Mouse (Mus musculus) inflammation-experienced regulatory T-cells, adult 6 months (primary cell): ENCODE data around the gene Klhdc2. TPM values are rescaled to one million over a fixed set of nuclear protein-coding genes. Genes with fewer than 3 reads are reported as not detected.
A peak's percentile ranks its signal among the peaks of the same experiment; 100 is the strongest.

Source experiments
- ATAC-seq: one replicate; pipeline ENCODE4 v1.8.0; 2017
- polyA plus RNA-seq, 3 experiments: library from polyadenylated mRNA; unstranded; fragments of 100-300 nt; shearing (Covaris generic); gene quantifications; one replicate each; pipeline ENCODE4 v1.2.1; 2017

Gene Klhdc2
- polyA plus RNA-seq: 10 to 100 TPM; 12.0 to 16.0 (median 14.3) TPM

DNA sequence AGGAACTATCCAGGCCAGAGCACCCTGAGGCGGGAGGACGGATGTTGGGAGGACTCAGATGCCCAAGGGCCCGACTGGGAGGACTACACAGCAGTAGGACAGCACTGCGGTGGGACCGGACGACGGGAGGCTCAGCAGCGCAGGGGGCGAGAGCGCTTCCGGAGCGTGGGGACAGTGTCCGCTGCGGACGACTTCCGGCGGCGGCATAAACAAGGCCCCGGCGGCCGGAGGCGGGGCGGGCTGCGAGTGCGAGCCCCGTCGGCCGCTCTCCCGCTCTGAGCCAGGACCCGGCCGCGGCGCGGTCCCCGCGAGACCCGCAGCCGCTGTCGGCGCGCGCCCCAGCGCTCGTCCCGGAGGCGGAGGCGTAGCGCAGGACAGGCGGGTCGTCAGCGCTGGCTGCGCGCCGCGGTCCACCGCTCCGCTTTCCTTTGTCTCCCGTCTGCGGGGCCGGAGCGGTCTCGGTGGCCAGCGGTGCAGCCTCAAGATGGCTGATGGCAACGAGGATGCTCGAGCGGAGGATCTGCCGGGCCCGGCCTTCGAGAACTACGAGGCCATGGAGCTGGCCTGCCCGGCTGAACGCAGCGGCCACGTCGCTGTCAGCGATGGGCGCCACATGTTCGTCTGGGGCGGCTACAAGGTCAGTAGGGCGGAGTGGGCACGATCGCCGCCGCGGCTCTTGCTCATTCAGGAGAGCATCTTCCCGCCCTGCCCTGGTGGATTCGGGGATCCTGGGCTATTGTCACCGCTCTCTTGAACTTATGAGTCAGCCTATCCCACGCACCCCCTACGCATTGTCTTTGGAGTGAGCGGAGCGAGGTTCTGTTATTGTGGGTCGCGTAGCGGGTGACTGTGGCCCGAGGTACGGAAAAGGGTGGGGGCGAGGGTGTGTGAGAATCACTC is at the start of gene Klhdc2:
TSS of gene Klhdc2 (plus strand) at position 171 of the 900 bp plus-strand sequence.
- ATAC-seq: peak; percentile 72

DNA sequence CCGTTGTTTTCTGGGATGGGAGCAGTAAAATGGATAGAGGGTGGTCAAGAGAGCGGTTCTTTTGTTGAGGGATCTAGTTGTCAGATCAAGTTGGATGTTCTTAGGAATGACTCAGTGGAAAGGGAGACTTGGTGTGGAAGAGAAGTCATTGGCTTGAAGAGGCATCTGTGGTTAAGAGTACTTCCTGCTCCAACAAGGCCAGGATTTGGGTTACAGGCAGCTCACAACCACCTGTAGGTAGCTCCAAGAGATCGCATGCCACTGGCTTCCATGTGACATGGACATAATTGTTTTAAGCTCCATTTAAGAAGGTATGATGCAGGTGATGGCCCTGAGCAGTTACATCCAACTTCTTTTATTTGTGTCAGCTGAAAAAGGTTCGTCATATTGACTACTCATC is 46.7 kb upstream of the Klhdc2 start:
- ATAC-seq: no peak

DNA sequence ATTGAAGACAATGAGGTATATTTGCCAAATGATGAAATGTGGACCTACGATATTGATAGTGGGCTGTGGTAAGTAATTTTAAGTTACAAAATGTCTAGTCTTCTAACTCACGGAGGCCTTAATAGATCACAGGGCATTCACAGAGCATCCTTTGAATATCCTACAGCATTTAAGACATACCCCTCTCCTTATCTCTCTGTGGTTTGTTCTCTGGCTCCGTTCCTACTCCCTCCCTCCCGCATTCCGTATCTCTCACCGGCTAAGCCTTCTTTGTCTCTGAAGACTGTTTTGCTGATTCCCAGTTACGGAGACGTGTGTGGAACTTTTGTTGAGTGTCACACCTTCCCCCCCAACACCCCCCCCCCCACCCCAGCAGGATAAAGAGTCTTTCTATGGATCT is 45.7 kb upstream of the Klhdc2 start:
- ATAC-seq: no peak

DNA sequence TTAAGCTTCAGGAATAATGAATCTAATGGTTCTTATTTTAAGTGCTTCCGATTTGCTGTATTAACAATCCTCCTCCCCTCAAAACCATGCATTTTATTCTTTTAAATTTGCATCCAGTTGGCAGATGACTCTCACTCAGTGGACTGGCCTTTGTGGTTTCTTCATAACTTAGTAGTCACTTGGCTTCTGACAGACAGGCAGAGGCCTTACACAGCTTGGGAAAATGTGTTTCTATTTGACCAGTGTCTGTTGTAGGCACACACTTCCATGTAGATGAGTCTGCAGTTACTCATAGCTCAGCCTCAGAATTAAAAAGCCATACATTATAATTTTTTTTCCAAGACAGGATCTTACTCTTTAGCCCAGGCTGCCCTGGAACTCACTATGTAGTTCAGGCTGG is 42.7 kb upstream of the Klhdc2 start:
- no peak for ATAC-seq

DNA sequence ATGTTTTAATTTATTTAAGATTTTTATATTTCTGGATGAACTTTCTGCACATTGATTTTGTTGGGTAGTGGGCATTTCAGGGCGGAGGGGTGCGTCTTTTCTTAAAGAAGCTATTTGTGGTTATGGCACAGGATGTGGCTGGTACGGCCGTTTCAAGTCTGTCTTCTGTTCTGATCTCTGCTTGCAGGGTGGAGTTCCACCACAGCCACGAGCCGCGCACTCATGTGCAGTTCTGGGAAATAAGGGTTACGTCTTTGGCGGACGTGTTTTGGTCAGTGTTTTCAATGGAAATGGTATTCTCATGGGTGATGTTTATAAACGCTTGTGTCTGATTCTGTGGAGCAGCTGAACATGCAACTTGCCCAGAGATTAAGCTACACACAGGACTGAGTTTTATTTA is 38.6 kb upstream of the Klhdc2 start:
- ATAC-seq: peak; percentile 99

DNA sequence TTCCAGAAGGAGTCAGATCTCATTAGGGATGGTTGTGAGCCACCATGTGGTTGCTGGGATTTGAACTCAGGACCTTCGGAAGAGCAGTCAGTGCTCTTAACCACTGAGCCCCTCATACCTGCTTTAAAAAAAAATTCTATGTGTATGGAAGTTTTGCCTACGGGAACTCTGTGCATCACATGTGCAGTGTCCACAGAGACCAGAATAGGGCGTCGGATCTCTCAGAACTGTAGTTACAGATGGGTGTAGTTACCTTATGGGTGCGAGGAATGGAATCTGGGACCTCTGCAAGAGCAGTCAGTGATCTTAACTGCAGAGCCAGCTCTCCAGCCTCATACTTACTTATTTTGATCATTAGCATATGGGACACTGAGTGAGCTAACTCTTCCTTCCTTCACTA is 34.2 kb upstream of the Klhdc2 start:
- no peak for ATAC-seq

DNA sequence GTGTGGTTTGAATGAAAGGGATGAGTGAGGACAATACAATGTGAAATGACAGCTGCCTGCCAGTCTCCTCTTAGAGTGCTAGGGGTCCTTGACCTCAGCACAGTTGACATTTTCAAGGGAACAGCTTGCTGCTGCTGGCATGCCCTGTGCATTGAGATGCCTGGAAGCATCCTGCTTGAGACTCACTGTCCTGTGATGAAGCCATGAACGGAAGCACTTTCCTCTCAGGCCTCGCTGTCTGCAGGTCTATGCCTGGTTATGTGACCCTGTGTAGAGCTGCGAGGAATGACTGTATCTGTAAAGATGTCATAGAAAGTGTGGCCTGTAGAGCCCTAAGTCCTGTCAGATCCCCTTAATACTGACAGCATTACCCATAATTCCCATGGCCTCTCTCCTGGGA is 31.4 kb upstream of the Klhdc2 start:
- no peak for ATAC-seq

DNA sequence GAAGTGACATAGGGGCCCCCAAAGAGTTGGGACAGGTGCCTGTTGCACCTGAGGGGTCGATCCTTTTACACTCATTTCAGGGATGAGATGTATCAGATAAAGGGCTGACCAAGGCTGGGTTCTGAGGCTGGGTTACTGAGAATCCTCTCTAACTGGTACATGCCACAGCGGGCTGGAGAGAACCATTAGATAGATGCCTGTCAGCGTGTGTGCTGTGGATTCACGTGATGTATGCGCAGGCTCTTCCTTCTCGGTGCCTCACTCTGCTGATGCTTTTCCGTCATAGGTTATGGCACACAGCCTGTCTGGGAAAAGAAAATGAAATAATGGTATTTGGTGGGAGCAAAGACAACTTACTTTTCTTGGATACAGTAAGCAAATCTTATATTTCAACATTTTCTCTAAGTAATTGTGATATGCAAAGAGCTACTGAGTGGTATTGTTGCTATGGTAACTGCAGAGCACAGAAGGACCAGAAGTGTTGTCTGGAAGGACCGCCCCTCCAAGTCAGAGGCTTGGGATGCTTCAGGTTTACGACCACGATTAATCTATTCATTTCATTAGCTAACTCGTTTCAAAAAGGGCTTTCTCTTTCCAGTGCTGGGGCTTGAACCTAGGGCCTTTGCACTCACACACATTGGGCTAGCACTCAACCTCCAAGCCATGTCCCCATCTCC is 28.4 kb upstream of the Klhdc2 start:
- ATAC-seq: no peak

DNA sequence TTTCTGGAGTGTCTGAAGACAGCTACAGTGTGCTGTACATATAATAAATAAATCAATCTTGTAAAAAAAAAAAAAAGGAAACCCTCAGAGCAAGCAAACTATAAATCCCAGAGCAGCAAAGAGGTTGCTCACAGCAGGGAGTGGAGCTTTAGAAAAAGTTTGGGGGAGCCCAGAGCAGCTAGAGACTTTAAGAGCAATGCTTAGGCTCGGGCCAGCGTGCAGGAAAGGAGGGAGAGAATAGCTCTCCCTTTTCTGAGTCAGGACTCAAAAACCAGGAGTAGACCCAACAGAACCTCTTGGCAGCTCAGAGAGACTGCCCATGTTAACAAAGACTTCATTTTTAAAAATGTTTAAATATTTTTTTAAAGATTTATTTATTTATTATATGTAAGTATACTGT is 27.5 kb upstream of the Klhdc2 start:
- no peak for ATAC-seq

DNA sequence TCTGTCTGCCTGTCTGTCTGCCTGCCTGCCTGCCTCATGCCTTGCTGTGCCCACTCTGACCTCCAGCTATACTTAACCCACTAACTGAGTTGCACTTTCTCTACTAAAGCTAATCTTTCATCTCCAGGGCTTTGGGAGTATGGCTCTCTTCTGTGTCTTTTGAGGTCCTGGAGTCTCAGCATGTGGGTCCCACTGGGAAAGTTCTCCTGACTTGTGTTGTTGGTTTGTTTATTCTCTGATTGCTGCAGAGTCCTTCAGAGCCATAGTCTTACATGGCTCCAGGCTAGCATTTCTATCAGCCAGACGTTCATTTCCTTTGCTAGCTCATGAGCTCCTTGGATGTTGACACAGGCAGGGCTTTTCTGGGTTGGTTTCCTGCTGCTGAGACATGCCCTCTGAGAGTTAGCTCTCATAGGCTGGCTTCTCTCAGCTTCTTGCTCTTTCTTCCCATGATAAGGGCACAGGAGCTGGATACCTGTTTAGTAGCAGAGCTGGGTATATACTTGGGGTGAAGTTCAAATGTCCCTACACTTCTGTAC is 16.5 kb upstream of the Klhdc2 start:
- no peak for ATAC-seq

DNA sequence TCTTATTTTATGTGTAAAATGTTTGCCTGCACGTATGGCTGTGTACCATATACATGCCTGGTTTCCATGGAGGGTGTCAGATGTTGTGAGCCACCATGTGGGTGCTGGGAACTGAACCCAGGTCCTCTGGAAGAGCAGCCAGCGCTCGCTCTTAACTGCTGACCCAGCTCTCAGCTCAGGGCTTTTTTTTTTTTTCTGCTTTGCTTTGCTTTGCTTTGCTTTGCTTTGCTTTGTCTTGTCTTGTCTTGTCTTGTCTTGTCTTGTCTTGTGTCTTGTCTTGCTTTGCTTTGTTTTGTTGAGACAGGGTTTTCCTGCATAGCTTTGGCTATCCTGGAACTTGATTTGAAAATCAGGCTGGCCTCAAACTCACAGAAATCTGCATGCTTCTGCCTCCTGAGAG is 15.6 kb upstream of the Klhdc2 start:
- ATAC-seq: no peak

DNA sequence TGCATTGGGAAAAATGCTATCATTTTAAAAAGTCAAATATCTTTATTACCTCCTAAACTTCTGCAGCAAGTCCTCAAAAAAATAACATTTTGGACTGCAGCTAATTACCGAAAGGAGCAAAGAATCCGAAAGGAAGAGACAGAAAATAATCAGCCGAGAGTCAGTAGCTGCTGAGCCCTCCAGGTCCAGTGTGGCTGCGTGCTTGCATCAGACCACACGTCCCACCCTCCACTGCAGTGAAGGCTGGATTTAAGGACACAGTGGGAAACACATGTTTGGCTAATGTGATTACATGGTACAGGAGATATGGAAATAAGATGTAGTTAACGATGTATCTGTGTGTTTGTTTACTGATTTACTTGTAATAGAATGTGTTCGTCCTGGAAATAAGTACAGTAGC is 13.3 kb upstream of the Klhdc2 start:
- ATAC-seq: no peak

DNA sequence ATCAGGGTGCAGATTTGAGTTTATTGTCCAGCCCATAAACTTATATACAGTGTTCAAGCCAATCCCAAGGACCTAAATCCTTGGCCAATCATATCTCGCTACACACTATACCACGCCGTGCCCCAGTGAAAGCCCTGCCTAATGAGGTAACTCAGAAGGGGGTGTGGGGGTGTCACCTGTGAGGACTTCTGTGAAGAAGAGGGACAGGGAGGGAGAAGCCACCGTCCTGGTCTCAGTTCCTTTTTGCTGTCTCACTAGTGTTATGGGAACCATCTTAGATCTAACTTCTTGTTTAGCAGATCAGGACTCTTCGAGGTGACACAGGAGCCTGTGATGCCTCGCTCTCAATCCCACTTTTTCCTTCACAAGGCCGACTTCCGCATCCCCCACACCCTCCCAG is 8.9 kb upstream of the Klhdc2 start:
- ATAC-seq: no peak

DNA sequence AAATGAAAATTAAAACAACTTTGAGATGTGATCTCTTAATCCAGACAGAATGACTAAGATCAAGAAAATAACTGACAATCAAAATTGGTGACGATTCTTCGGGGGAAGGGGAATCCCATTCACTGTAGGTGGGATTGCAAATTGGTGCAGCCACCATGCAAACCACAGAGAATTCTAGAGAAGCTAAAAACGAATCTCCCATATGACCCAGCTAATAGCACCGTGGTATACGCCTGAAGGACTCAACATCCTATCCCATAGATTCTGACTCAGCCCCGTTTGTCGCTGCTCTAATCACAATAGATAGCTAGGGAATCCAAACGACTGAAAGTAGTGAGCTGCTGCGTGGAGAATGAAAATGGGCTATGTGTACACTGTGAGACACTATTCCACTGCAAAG is 7.8 kb upstream of the Klhdc2 start:
- peak; percentile 44 for ATAC-seq

DNA sequence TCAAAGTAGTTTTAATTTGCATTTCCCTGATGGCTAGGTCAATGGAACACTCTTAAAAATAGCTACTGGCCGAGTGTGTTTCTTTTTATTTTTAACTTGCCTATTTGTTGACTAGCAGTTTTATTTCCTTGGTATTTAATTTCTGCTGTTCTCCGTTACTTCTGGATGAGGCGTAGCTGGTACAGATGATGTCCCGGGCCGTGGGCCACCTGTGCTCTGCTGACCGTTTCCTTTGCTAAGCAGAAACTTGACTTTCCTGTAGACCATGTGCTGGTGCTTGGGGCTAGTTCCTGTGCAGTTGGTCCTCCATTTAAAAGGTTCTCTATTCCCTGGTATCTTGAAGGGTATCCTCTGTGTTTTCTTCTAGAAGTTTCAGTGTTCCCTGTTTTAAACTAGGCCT is 4.1 kb upstream of the Klhdc2 start:
- no peak for ATAC-seq

DNA sequence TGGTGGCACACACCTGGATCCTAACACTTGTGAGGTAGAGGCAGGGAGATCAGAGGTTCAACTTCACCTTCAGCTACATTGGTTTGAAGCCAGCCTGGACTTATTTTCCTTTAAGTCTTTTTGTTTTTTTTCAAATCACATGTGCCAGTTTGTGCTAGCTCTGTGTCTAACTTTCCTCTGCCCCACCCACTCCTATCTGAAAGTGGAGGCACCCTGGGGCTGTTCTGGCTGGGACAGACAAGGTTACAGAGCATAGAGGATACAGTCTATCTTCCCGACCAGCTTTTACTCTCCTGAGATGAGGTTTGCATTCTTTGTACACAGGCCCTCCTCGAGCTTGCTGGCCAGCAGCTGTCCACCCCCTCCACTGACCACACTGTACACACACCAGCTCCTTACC is 2.7 kb upstream of the Klhdc2 start:
- no peak for ATAC-seq

DNA sequence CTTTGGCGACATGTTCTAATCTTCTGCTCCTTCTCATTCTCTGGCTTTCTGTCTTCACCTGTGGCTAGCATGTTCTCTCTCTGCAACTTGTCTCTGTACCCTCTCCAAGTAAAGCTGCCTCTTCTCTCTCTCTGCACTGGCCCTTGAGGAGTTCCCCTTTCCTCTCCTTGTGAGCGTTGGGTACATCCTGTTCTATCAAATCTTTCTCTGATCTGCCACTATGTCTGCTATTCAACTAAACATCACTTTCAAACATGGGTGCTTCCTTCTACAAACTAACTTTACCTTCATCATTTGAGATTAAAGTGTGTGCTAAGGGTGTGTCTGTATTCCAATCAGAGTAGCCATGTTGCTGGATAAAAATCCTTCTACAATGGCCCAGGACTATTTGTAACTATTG is 1.5 kb upstream of the Klhdc2 start:
- peak; percentile 54 for ATAC-seq

DNA sequence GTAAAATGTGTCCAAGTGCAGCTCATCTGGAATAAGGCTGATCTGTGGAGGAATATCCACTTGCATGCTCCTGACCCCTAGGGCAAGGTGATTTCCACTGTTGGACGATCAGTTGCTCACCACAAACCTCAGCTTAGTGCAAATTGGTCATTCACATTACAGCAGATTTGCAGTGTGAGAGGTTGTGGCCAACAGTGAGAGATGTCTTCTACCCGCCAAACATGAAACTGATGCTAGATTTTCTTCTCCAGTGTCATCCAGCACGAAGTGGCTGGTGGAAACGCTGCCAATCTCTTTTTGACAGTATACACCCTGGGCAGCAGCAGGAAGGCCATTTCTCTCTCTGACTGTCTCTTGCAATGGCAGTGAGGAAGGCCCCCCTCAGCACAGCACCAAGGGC is 830 bp upstream of the Klhdc2 start:
- no peak for ATAC-seq

DNA sequence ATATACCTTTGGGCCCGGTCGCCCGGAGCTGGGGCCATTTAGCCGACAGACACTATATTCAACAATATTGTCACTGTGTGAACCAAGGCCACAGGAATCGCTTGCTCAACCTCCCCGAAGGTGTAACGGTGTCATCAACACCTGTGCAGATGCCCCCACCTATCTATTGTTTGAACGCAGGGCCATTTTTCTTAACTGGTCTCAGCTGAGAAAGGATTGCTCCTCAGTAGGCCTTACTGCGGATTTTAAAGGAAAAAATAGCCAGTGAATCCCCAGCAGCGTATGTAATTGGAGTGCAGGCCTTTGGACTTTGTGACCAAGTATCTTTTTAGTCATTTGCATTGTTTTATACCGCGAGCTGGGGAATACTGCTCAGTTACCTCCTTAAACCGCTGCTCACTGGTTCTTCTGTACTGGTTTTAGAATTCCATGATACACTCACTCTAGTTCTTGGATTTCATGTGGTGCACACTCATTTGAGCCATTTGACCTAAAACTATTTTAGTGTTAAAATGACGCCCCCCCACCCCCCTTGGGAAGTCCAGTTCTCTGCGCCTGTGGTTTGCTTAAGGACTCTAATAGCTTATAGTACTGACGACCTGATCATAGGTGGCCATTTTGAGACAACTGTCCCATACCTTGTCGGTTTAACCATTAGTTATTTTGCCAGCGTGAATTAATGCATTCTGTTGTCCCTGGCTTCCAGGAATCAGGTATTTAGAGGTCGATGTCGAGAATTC is 1.1 kb downstream of the Klhdc2 start:
- no peak for ATAC-seq

DNA sequence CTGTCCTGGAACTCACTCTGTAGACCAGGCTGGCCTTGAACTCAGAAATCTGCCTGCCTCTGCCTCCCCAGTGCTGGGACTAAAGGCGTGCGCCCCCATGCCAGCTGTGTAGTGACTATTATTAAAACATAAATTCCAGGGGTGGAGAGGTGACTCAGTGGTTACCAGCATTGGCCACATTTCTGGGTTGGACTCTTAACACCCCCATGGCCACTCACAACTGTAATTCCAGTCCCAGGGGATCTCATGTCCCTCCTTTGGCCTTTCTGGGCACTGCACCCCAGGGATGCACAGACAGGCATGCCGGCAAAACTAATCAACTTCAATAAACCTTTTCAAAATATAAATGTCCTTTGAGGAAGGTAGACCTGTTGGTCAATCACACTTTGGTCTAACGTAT is 1.8 kb downstream of the Klhdc2 start:
- ATAC-seq: no peak

DNA sequence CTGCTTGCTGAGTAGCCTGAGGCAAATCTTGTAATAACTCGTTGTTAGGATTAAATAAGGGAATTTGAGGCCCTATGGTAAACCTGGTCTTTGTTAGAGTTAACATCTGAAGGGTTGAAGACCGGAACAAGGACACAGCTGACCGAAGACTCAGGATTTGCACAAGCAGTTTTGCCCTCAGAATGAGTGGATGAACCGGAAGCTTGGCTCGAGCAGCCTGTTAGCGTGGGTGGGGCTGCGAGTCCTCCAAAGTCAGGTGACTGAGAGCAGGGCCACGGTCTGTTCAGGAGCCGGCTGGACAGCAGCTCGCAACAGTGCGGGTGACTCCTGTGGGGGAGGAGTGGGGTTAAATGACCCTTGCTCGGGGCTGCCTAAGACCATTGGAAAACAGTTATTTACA is 2.8 kb downstream of the Klhdc2 start:
- no peak for ATAC-seq

DNA sequence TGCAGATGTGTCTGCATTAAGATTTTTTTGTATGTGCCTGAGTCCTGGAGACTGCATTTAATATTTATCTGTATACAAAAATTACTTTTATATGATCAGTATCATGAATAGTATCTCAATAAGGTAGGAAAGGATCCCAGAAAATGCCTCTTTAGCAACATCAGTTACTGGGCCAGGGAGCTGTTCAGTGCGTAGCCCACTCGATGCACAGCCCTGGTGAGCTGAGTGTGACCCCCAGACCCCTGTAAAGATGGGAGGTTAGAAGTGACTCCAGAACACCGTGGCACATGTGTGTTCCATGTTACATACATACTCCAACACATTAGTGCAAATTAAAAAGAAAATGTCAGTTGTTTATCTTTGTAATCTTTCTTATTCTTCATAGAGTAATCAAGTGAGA is 3.4 kb downstream of the Klhdc2 start:
- ATAC-seq: no peak

DNA sequence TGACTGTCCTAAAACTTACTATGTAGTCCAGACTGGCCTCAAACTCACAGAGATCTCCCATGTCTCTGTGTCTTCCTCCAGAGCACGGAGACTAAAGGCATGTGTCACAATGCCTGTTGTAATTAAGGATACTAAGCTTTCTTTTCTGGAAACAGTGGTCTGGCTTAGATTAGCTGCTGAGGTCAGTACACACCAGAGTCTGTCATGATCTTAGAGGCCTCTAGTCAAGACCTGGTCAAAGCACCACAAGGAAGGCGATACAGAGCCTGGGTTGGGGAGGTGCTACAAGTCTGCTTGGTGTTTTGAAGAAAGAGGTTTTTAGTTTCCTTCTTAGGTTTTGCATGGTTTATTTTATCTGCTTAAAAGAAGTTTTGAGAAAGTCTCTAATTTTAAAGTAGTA is 3.9 kb downstream of the Klhdc2 start:
- no peak for ATAC-seq
